Mouse (Mus musculus) embryonic fibroblast, embryonic 13.5 days (primary cell): ENCODE results near the gene Tcp10c. TPM values are rescaled to one million over a fixed set of nuclear protein-coding genes. Genes with fewer than 3 reads are reported as not detected.
"Not testable (repeated sequence)": the region's sequence is repeated elsewhere in the genome, so short reads cannot be mapped to it uniquely, and the experiment has no call there.

Experiments used
- H3K27ac ChIP-seq: 2 replicates; pipeline ENCODE4 v1.5.1; 2012; ENCODE audit warnings: low read length, control low read depth, inconsistent platforms; ENCODE audit not compliant: insufficient read depth
- H3K4me1 ChIP-seq: 2 replicates; pipeline ENCODE4 v1.6.1; 2011; ENCODE audit warnings: low read length; ENCODE audit not compliant: control insufficient read depth, insufficient read depth
- H3K4me3 ChIP-seq: 2 replicates; pipeline ENCODE4 v1.5.1; 2011; ENCODE audit warnings: mild to moderate bottlenecking, control low read depth, low read length; ENCODE audit not compliant: insufficient read depth
- polyA plus RNA-seq: library from polyadenylated mRNA; stranded (reverse); fragments of >200 nt; gene quantifications from 2 replicates; pipeline ENCODE4 v1.2.4, GENCODE M21; 2011; ENCODE audit warnings: low read depth; ENCODE audit not compliant: missing spikeins, insufficient read length

The Tcp10c gene
- polyA plus RNA-seq, 1 experiment, result not detected

- not testable (repeated sequence) for H3K4me1 ChIP-seq, H3K27ac ChIP-seq, H3K4me3 ChIP-seq
Observed at GRCm38 (mm10) chr17:13422638-13423037, 68.3 kb downstream of the Tcp10c start.

- not testable (repeated sequence) for H3K4me3 ChIP-seq, H3K27ac ChIP-seq, H3K4me1 ChIP-seq
Observed at GRCm38 (mm10) chr17:13423373-13424024, 69.1 kb downstream of the Tcp10c start.

GRCm38 (mm10) chr17:13424321-13424720 is 69.9 kb downstream of the Tcp10c start:
- not testable (repeated sequence) for H3K4me1 ChIP-seq, H3K27ac ChIP-seq, H3K4me3 ChIP-seq

GRCm38 (mm10) chr17:13425694-13426093 is 71.3 kb downstream of the Tcp10c start:
- not testable (repeated sequence) for H3K27ac ChIP-seq, H3K4me1 ChIP-seq, H3K4me3 ChIP-seq

GRCm38 (mm10) chr17:13426508-13426907 is 72.1 kb downstream of the Tcp10c start:
- not testable (repeated sequence) for H3K4me1 ChIP-seq, H3K4me3 ChIP-seq

More at GRCm38 (mm10) chr17:13426508-13426907, 72.1 kb downstream of the Tcp10c start:
- not testable (repeated sequence) for H3K27ac ChIP-seq

Other genes with a start within 250 kb of the Tcp10c start
- gene Unc93a, start 222.8 kb upstream of the Tcp10c start, polyA plus RNA-seq, result not detected in 2 replicates
- not detected in 2 replicates for gene Smok2a, start 133.4 kb upstream of the Tcp10c start, polyA plus RNA-seq
- gene Smok2b, start 124.3 kb upstream of the Tcp10c start, polyA plus RNA-seq, result not detected in 2 replicates